Mouse (Mus musculus): Measurements from ENCODE around the gene Myh15. TPM values are rescaled to one million over a fixed set of nuclear protein-coding genes. Genes with fewer than 3 reads are reported as not detected.
"Not testable (repeated sequence)": the region's sequence is repeated elsewhere in the genome, so short reads cannot be mapped to it uniquely, and the experiment has no call there.

Myh15 gene
- polyA plus RNA-seq, 1 experiment from 2014 or later = not detected

DNA sequence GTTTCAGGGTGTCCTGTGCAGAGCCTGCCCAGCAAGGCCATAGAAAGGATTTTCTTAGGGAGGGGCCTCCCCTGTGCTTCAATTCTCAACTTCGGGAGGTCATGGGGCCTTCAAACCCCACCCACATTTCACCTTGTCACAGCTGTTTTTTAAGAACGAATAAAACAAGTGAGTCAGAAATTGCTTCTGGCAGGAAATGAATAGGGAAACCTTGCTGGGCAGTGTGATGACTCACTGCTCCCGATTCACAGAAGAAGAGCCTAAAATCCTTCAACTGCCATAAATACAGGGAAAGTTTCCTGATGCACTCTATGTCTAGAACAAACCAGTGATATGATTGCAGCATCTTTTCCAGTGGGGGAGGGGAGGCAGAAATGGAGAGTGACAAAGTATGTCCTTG lies 140.7 kb downstream of the Myh15 start:
- no peaks in the 10 kb centered on the region for H3K9me3 ChIP-seq (ENCODE audit: low read length)
- 33% methylated on average over 3 of the region's 3 CpGs for WGBS
- no peaks in the 10 kb centered on the region for H3K27me3 ChIP-seq (replicated peaks; ENCODE audit: insufficient read depth, low read length)
- TF ChIP-seq EP300 (IDR thresholded peaks at IDR 0.05) (no peak), CTCF (IDR thresholded peaks at IDR 0.05) (no peak)
- DNase-seq (ENCODE audit: low spot score) (no peak), ATAC-seq (no peak)
- H3K4me1 ChIP-seq (ENCODE audit: insufficient read depth, low read depth, low read length) = no peaks in the 10 kb centered on the region
- no peak overlapping the region for H3K4me2 ChIP-seq (replicated peaks; ENCODE audit: low read depth, low read length)
- H3K9ac ChIP-seq (replicated peaks; ENCODE audit: low read depth) = no peak overlapping the region
- H3K36me3 ChIP-seq (ENCODE audit: insufficient read depth, low read length) = no peaks in the 10 kb centered on the region
- no peak overlapping the region for H3K4me3 ChIP-seq (ENCODE audit: low read depth, low read length)
- H3K27ac ChIP-seq (ENCODE audit: low read length) = no peak overlapping the region

DNA sequence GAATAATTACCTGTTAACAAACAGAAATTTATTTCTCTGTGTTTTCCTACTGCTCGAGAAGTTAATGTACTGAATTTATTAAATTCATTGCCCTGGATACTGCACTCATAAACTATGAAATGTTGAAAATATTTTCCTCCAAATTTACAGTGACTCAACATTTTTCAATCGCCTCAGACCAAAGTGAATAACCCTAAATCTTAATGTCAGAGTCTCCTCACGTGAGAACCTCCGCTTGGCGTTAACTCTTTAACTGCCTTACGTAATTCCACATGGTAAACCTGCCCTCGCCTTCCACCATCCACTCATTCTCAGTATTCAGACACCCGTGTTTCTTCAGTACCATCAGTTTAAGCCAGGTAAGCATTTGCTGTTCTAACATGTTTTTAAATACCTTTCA lies 166.4 kb downstream of the Myh15 start:
- Histone ChIP-seq H3K9me3 (ENCODE audit: low read length) (no peaks in the 10 kb centered on the region), H3K9ac (replicated peaks; ENCODE audit: low read depth) (no peak overlapping the region), H3K27me3 (replicated peaks; ENCODE audit: insufficient read depth, low read length) (no peaks in the 10 kb centered on the region), H3K4me2 (replicated peaks; ENCODE audit: low read depth, low read length) (no peak overlapping the region), H3K4me3 (ENCODE audit: low read depth, low read length) (no peak overlapping the region), H3K36me3 (ENCODE audit: insufficient read depth, low read length) (no peaks in the 10 kb centered on the region), H3K4me1 (ENCODE audit: insufficient read depth, low read depth, low read length) (no peaks in the 10 kb centered on the region), H3K27ac (ENCODE audit: low read length) (no peak overlapping the region)
- ATAC-seq (no peak), DNase-seq (ENCODE audit: low spot score) (no peak)
- no peak for TF ChIP-seq CTCF (IDR thresholded peaks at IDR 0.05)
- TF ChIP-seq EP300 (IDR thresholded peaks at IDR 0.05) = no peak
- WGBS = 64% methylated on average over 8 of the region's 8 CpGs

- H3K4me2 ChIP-seq (replicated peaks; ENCODE audit: low read depth, low read length) = not testable (repeated sequence)
- WGBS = 92% methylated on average over 1 of the region's 1 CpGs
Observed at GRCm38 (mm10) chr16:49243517-49243916, 186.2 kb downstream of the Myh15 start.

More at GRCm38 (mm10) chr16:49243517-49243916, 186.2 kb downstream of the Myh15 start:
- not testable (repeated sequence) for H3K27me3 ChIP-seq (replicated peaks; ENCODE audit: insufficient read depth, low read length); H3K4me3 ChIP-seq (ENCODE audit: low read depth, low read length); DNase-seq (ENCODE audit: low spot score); ATAC-seq; H3K36me3 ChIP-seq (ENCODE audit: insufficient read depth, low read length); H3K9me3 ChIP-seq (ENCODE audit: low read length); H3K4me1 ChIP-seq (ENCODE audit: insufficient read depth, low read depth, low read length); H3K27ac ChIP-seq (ENCODE audit: low read length); H3K9ac ChIP-seq (replicated peaks; ENCODE audit: low read depth)

Other genes with a start within 250 kb of the Myh15 start
- 0.20 and 0.42 TPM in 2 replicates for gene Retnlb, start 240.6 kb upstream of the Myh15 start, polyA plus RNA-seq (2015; fragmentation: Nextera tagmentation; extraction: Ambion mirVana)
- gene Retnla, start 214.9 kb upstream of the Myh15 start, polyA plus RNA-seq (2015; fragmentation: Nextera tagmentation; extraction: Ambion mirVana) = 693 and 1,146 TPM in 2 replicates
- 41.2 and 51.3 TPM in 2 replicates for gene Retnlg, start 184.9 kb upstream of the Myh15 start, polyA plus RNA-seq (2015; fragmentation: Nextera tagmentation; extraction: Ambion mirVana)
- gene Dzip3, start 63.3 kb upstream of the Myh15 start, polyA plus RNA-seq (2015; fragmentation: Nextera tagmentation; extraction: Ambion mirVana) = 5.9 and 7.5 TPM in 2 replicates
- gene Cip2a, start 63.3 kb upstream of the Myh15 start, polyA plus RNA-seq (2015; fragmentation: Nextera tagmentation; extraction: Ambion mirVana) = 1.5 and 2.4 TPM in 2 replicates